Mouse (Mus musculus) myocyte (in vitro differentiated cells): Measurements from ENCODE around the gene Olfr279.

Source experiments
- CEBPB ChIP-seq: IDR thresholded peaks from 2 replicates; pipeline ENCODE4 v1.6.1; 2011; ENCODE audit warnings: mild to moderate bottlenecking, moderate library complexity; ENCODE audit not compliant: poor library complexity, insufficient read depth, severe bottlenecking
- E2F4 ChIP-seq: IDR thresholded peaks from one replicate; pipeline ENCODE4 v1.6.1; 2011; ENCODE audit warnings: mild to moderate bottlenecking, control low read depth, moderate library complexity; ENCODE audit not compliant: insufficient read depth
- MAX ChIP-seq: IDR thresholded peaks from one replicate; pipeline ENCODE4 v1.6.1; 2011; ENCODE audit warnings: low read depth, mild to moderate bottlenecking, control low read depth
- MYOD1 ChIP-seq, 3 experiments: IDR thresholded peaks; one replicate each; pipeline ENCODE4 v1.6.1; 2011; ENCODE audit warnings: control low read depth in 2 of 3, low read depth in 2 of 3, mild to moderate bottlenecking in 2 of 3, moderate library complexity in 1 of 3; ENCODE audit not compliant: insufficient read length in 2 of 3, control insufficient read depth in 1 of 3
- MYOG ChIP-seq, 3 experiments: IDR thresholded peaks; one replicate each; pipeline ENCODE4 v1.6.1; 2011; ENCODE audit warnings: control low read depth in 2 of 3, low read depth in 2 of 3, mild to moderate bottlenecking in 2 of 3; ENCODE audit not compliant: insufficient read length in 2 of 3, control insufficient read depth in 1 of 3, insufficient read depth in 1 of 3
- POLR2A ChIP-seq: IDR thresholded peaks from one replicate; pipeline ENCODE4 v1.6.1; 2011; ENCODE audit warnings: low read depth, mild to moderate bottlenecking, control low read depth, moderate library complexity; ENCODE audit not compliant: insufficient read length
- POLR2AphosphoS2 ChIP-seq: IDR thresholded peaks from one replicate; pipeline ENCODE4 v1.6.1; 2011; ENCODE audit warnings: low read depth, control low read depth; ENCODE audit not compliant: insufficient read length
- REST ChIP-seq: IDR thresholded peaks from one replicate; pipeline ENCODE4 v1.6.1; 2011; ENCODE audit warnings: mild to moderate bottlenecking, control low read depth, moderate library complexity; ENCODE audit not compliant: insufficient read depth, insufficient read length
- TCF12 ChIP-seq: IDR thresholded peaks from one replicate; pipeline ENCODE4 v1.6.1; 2011; ENCODE audit warnings: mild to moderate bottlenecking, control low read depth; ENCODE audit not compliant: poor library complexity, insufficient read depth, severe bottlenecking
- USF1 ChIP-seq: IDR thresholded peaks from one replicate; pipeline ENCODE4 v1.6.1; 2011; ENCODE audit warnings: low read depth, mild to moderate bottlenecking, control low read depth, moderate library complexity

- TF ChIP-seq TCF12, result no peak
- no peak for TF ChIP-seq POLR2A
- no peak for TF ChIP-seq USF1
- no peak for TF ChIP-seq MAX
- no peak for TF ChIP-seq POLR2AphosphoS2
- TF ChIP-seq MYOG (IDR thresholded peaks at IDR 0.05; ENCODE audit: control insufficient read depth in 1 of 3, insufficient read depth in 1 of 3, insufficient read length in 2 of 3, low read depth in 2 of 3), result no peak
- TF ChIP-seq MYOD1 (IDR thresholded peaks at IDR 0.05; ENCODE audit: control insufficient read depth in 1 of 3, insufficient read length in 2 of 3, low read depth in 2 of 3), result no peak
- TF ChIP-seq REST, result no peak
- no peak for TF ChIP-seq E2F4
- no peak for TF ChIP-seq CEBPB
Measured at GRCm38 (mm10) chr15:98486433-98487021, 5.7 kb upstream of the Olfr279 start.
